Mouse (Mus musculus) right cerebral cortex, postnatal 25 days (tissue): ENCODE measurements around the gene Ergic1.

Experiments used
- DNase-seq: peaks from one replicate; pipeline ENCODE4 v3.0.0; 2022

Gene Ergic1

GRCm38 (mm10) chr17:26602371-26602885 is 41.1 kb downstream of the Ergic1 start:
- no peak for DNase-seq

DNA sequence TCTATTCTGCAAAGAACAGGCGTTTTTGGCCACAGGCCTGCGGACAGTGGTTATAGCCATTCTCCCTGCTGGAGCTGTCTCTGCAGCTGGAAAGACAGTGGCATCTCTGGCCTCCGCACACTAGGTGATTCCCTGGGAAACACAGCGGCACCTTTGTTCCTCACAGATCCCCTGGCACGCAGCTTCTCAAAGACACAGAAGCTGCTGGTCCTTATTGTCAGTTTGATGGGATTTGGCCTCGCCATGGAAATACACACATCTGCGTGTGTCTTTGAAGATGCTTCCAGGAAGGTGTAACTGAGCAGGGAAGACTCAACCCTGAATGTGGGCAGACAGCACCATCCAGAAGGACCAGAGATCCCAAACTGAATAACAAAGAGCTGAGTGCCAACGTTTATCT is 42.0 kb downstream of the Ergic1 start:
- DNase-seq = no peak

- no peak for DNase-seq
Measured at GRCm38 (mm10) chr17:26605636-26606035, 44.3 kb downstream of the Ergic1 start.

DNA sequence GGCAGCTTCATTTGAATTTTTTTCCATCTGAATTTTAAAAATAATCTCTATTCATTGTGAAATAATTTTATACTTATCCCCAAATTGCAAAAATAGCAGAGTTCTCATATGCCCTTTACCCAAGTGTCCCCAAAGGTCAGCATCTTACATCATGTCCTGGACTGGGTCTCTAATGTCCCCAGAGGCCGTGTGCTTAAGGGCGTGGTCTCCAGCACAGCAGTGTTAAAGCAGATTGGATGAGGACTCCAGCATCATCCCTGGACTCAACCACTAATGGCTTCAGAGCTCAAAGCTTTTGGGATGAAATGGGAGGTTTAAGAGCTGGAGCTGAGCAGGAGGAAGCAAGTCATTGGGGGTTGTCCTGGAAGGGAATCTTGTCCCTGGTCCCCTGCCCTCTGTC is 45.2 kb downstream of the Ergic1 start:
- DNase-seq = no peak

DNA sequence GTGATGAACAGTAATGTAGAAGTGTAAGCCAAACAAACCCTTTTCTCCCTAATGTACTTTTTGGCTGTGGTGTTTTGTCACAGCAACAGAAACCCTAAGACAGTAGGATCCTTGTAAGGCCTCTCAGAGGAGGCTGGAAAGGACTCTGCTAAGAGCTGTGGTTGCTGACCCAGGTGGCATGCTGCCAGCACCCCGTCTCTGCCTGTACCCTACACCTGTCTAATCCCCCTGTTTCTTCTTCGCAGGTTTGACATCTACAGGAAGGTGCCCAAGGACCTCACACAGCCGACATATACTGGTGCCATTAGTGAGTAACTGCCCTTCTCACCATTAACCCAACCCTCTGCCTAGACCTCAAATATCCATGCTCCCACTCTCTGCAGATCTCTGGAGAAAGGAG is 47.1 kb downstream of the Ergic1 start:
- no peak for DNase-seq

- DNase-seq = no peak
Measured at GRCm38 (mm10) chr17:26608877-26609276, 47.6 kb downstream of the Ergic1 start.

- DNase-seq = peak; percentile 83
Measured at GRCm38 (mm10) chr17:26609820-26610219, 48.5 kb downstream of the Ergic1 start.

- DNase-seq = no peak
Measured at GRCm38 (mm10) chr17:26611328-26611727, 50.0 kb downstream of the Ergic1 start.

GRCm38 (mm10) chr17:26611918-26612317 is 50.6 kb downstream of the Ergic1 start:
- no peak for DNase-seq

GRCm38 (mm10) chr17:26614286-26614685 is 53.0 kb downstream of the Ergic1 start:
- no peak for DNase-seq

DNA sequence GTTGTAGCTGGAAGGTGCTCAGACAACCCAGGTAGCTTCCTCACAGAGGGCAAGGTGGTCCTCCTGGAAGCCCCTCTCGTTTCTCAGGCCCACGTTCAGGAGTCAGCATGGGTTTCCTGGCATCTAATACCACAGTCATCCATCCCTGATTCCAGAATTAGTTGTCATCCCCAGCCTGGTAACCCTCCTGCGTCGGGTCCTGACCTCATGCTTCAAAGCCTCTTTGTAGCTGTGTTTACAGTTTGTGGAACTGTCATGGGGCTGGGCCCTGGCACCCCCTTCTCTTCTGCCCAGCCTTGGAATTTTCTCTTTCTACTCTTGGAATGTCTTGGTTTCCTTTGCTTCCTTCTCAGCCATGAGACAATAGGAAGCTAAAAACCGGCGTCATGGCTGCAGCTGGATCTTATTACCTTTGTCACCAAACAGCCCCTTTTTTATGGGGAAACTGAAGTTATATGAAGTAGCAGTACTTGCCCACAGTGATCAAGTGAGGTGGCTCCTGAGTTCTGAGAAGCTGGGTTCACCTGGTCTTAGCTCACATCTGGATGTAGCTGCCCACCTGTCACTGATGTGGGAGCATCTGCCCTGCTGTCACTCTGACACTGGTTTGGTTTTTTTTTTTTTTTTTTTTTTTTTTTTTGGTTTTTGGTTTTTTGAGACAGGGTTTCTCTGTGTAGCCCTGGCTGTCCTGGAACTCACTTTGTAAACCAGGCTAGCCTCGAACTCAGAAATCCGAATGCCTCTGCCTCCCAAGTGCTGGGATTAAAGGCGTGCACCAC is 53.6 kb downstream of the Ergic1 start:
- DNase-seq = no peak

GRCm38 (mm10) chr17:26616696-26617095 is 55.4 kb downstream of the Ergic1 start:
- no peak for DNase-seq

DNA sequence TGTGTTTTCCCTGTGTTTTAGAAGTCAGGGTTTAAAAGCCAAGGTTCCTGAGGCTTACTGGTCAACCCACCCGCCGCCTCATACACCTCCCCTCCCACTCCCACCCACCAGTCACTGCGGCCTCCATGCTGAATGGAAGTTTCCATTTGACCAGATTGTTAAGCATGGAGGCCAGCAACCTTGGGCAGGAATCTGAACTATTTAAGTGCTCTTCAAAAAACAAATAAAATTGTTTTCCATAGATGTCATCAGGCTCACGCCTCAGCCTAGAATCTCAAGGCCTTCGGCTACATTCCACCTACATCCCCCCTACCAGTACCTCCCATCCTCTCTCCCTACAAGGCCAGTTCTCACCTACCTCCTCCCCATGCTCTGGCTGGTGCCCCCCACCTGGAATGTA is 57.2 kb downstream of the Ergic1 start:
- DNase-seq = no peak

DNA sequence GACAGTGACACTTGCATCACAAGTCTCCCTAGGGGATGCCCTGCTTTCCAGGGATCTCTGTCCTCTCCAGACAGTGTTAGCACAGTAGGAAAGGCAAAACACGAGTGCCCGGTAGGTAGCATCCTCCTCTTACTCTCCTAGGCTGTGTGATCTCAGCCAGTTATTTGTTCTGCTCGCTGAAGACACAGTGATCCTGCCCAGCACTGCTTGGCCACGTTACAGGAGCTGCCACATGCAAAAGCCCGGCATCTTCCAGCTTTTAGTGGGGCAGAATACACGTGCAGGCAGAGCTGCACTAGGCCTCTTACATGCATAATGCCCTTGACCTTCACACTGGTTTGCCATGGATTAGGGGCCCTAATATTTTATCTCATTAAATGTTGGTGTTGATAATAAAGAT is 58.3 kb downstream of the Ergic1 start:
- DNase-seq = no peak

GRCm38 (mm10) chr17:26620292-26620691 is 59.0 kb downstream of the Ergic1 start:
- no peak for DNase-seq

DNA sequence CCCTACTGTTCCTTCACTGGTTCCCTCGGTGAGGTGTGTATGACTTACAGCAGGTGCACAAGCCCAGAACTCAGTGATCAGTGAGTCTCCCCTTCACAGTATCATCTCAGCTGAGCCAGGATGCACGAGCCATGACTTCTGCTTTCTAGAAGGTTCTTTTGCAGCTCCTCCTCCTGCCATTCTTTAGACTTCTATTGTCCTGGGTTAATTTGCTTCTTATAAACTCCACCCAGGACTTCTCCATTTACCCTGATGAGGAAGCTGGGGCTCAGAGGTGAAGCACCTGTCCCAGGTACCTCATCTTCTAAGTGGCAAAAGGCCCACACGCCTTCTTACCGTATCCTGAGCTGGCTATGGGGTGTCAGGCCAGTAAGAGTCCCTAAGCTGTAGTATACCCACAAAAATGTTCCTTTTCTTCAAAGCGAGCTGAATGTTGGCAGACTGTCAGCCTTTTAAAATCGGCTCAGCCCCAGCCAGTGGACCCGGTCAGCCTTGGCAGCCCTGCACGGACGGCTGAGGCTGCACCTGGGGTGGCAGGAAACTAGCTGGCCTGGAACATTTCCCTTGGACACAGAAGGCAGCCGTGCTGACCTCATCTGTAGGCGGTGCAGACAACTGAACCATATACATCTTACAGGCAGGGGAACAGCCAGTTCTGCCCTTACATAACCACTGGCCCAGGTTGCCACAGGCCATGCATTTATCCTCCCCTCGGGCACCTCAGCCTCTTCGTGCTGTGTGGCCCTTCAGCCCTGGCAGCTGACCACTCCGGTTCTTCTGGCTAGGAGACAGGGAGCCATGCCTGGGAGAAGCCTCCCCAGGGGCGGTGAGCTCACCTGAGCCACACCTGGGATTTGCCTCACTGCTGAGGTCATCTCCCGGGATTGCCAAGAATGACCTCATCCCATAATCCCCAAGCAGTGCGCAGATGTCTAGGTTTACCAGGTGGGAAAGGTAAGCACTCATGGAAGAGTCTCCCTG is 59.8 kb downstream of the Ergic1 start:
- DNase-seq = no peak

- DNase-seq = no peak
Measured at GRCm38 (mm10) chr17:26621912-26622311, 60.6 kb downstream of the Ergic1 start.

- DNase-seq = no peak
Measured at GRCm38 (mm10) chr17:26623991-26624390, 62.7 kb downstream of the Ergic1 start.

- no peak for DNase-seq
Measured at GRCm38 (mm10) chr17:26624999-26625398, 63.7 kb downstream of the Ergic1 start.

DNA sequence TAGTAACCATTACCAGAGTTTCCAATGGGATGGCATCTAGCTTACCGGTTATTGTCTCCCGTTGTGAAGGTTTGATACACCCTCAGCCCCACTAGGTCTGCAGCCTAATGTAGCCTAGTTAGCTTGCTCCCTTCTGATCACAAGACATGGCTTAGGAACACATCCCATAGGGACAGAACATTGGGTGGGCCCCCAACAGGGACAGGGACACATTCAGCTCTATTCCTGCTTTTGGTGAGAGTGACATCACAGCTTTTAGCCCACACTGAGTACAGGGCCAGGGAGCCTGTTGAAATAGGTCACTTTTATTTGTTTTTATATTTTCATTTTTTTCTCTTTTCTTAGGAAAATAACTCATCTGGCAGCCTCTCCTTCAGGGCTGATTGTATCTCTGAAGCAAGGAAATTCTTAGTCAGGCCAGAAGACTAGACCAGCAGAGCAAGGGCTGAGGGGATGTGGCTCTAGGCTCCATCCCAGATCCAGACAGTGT is 64.3 kb downstream of the Ergic1 start:
- no peak for DNase-seq

DNA sequence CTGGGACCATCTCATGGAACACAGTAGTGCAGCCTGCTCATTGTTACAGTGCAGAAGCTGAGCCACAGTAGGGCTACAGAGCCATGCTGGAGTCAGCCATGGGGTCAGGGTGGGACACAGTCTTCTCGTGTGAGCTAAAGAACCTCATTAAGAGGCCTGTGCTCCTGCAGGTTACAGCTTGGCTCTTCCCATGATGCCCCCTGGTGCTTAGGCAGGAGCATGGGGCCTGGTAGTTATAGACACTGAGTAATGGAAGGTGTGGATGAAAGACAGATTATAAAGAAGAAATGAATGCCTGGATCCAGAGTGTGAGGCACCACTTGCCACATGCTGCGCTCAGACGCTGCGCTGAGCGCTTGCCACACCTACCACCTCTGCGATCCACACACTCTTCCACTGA is 67.2 kb downstream of the Ergic1 start:
- no peak for DNase-seq

GRCm38 (mm10) chr17:26628936-26629335 is 67.6 kb downstream of the Ergic1 start:
- no peak for DNase-seq

DNA sequence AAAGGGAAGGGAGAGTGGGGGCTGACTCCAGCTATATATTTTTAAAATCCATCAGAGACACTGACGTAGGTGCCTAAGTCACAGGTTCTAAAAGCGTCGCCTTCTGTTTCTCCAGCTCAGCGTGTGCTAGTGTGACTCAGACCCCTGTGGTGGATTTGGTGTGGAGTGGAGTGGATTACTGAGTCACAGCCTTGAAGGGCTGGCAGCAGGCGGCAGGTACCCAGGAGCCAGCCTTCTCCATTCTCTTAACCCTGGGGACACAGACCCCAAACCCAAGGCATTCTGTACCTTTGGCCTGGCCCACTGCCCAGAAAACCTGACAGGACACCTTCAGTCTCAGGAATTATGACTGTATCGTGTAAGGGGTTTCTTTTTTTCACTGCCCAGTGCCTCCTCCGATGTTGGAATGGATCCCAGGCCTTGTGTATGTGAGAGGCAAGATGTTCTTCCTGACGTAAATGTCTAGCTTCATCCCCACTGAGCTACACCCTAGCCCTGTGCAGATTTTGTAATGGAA is 70.6 kb downstream of the Ergic1 start:
- peak; percentile 78 for DNase-seq
